Mouse (Mus musculus) kidney, postnatal 0 days (tissue): Measurements from ENCODE around the gene 4930447F04Rik. TPM values are rescaled to one million over a fixed set of nuclear protein-coding genes. Genes with fewer than 3 reads are reported as not detected.

Experiments used
- ATAC-seq: fragments of 200-750 bp; cut with Nextera tagmentation; replicated peaks from 2 replicates; pipeline ENCODE4 v1.8.0; 2017; ENCODE audit warnings: low read depth, moderate number of reproducible peaks, moderate TSS enrichment, moderate library complexity; ENCODE audit not compliant: low FRiP score
- DNase-seq: peaks from one replicate; pipeline ENCODE4 v3.0.0-alpha.2; 2016; ENCODE audit warnings: low spot score
- H3K27ac ChIP-seq: fragments of 300-500 bp; sonication (generic); 2 replicates; pipeline ENCODE4 v1.5.1; 2014; ENCODE audit warnings: mild to moderate bottlenecking
- H3K27me3 ChIP-seq: fragments of 300-500 bp; sonication (generic); 2 replicates; pipeline ENCODE4 v1.6.1; 2014; ENCODE audit warnings: low read length, mixed read lengths; ENCODE audit not compliant: insufficient read depth
- H3K36me3 ChIP-seq: fragments of 300-500 bp; sonication (generic); 2 replicates; pipeline ENCODE4 v1.6.1; 2014; ENCODE audit warnings: low read length, mixed read lengths; ENCODE audit not compliant: insufficient read depth
- H3K4me1 ChIP-seq: fragments of 300-500 bp; sonication (generic); replicated peaks from 2 replicates; pipeline ENCODE4 v1.6.1; 2014; ENCODE audit warnings: antibody characterized with exemption, low read length, mixed read lengths; ENCODE audit not compliant: insufficient read depth
- H3K4me2 ChIP-seq: fragments of 300-500 bp; sonication (generic); 2 replicates; pipeline ENCODE4 v1.6.1; 2014; ENCODE audit warnings: mild to moderate bottlenecking, low read length, moderate library complexity, mixed read lengths
- H3K4me3 ChIP-seq: fragments of 300-500 bp; sonication (generic); replicated peaks from 2 replicates; pipeline ENCODE4 v1.5.1; 2014; ENCODE audit warnings: low read depth, low read length
- H3K9ac ChIP-seq: fragments of 300-500 bp; sonication (generic); 2 replicates; pipeline ENCODE4 v1.6.1; 2014; ENCODE audit warnings: low read depth, low read length
- H3K9me3 ChIP-seq: fragments of 300-500 bp; sonication (generic); replicated peaks from 2 replicates; pipeline ENCODE4 v1.6.1; 2016; ENCODE audit warnings: low read length, inconsistent platforms, mixed read lengths
- CTCF ChIP-seq: IDR thresholded peaks from 2 replicates; pipeline ENCODE4 v1.5.1; 2016; ENCODE audit warnings: antibody characterized with exemption, low read depth, mild to moderate bottlenecking, moderate library complexity
- WGBS: fragments of 180-500 bp; shearing (Covaris S2); extraction: QIAGEN DNeasy Blood & Tissue Kit; methylation state at CpG from one replicate; pipeline ENCODE4 v1.1.7; 2014; 5-methylcytosine and 5-hydroxymethylcytosine counted together
- polyA plus RNA-seq: library from polyadenylated mRNA; unstranded; fragments of >200 nt; fragmentation: Nextera tagmentation; extraction: Ambion mirVana; gene quantifications from 2 replicates; pipeline ENCODE4 v1.2.1, GENCODE M21; 2015

Gene 4930447F04Rik
- not detected in 2 replicates for polyA plus RNA-seq

- Histone ChIP-seq H3K9ac (no peak within 1 kb of the TSS), H3K9me3 (no peaks in the 10 kb centered on the region), H3K27me3 (no peaks in the 10 kb centered on the region), H3K27ac (no peak within 1 kb of the TSS), H3K4me1 (no peaks in the 10 kb centered on the region), H3K4me3 (no peak within 1 kb of the TSS), H3K36me3 (no peaks in the 10 kb centered on the region), H3K4me2 (no peak within 1 kb of the TSS)
- 80% methylated on average over 1 of the region's 1 CpGs for WGBS
- DNase-seq (no peak), ATAC-seq (no peak)
- TF ChIP-seq CTCF: no peak
Observed at GRCm38 (mm10) chrX:66304124-66304523, at the start of gene 4930447F04Rik. Gene 4930447F04Rik, minus strand, starts transcription at chrX:66304224.
